Mouse (Mus musculus): ENCODE measurements around the gene Bmt2.

Gene Bmt2

DNA sequence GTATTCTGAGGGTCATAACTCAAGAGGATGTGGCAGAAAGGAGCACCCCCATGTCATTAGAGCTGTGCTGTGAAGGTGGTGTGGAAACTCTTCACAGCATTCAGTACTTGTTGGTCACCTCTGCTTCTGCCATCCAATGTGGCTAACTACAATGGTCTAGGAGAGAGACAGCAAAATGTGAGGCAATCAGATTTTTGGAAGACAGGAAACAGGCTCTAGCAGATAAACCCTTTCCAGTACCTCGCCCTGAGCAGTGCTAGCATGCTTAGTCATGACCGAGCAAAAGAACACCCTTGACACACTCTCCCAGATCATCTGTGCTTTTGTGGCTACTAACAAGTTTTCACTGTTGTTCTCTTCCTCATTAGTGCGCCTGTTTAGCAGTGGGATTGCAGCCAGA, 60.7 kb downstream of the Bmt2 start:
- DNase-seq (ENCODE audit: low read depth, low spot score): no peak

DNA sequence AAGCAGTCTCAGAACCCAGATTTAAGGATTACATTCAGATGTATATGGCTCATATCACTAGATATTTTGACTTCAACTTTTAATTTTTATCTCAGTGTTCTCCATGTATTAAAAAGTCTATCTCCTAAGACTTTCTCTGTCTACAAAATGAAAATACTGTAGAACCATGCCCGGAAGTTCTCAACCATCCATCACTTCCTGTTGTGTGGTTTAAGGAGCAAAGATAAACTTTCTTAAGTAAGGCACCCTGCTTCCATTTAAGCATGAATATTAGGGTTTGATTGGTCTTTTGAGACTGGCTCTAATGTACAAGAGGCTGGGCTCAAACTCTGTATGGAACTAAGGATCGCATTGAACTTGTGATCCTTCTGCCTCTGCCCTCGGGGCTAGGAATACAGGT, 63.2 kb downstream of the Bmt2 start:
- DNase-seq (ENCODE audit: low read depth, low spot score): no peak

DNA sequence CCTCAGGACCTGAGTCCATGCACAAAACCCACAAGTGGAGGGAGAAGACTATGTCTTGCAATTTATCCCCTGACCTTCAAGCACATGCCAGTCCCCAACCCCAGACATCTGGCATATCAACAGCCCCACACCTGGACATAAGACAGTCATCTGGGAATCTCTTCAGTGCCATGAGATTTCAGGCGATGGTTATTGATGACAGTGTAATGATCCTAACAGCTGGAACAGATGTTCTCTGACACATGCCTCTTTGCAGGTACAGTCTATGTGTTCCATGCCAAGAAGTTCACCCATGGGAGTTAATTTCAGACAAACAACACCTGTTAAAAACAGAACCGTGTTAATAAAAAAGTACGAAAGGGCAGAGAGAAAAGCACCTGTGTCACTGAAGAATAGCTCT, 64.1 kb downstream of the Bmt2 start:
- no peak for DNase-seq (ENCODE audit: low read depth, low spot score)

DNA sequence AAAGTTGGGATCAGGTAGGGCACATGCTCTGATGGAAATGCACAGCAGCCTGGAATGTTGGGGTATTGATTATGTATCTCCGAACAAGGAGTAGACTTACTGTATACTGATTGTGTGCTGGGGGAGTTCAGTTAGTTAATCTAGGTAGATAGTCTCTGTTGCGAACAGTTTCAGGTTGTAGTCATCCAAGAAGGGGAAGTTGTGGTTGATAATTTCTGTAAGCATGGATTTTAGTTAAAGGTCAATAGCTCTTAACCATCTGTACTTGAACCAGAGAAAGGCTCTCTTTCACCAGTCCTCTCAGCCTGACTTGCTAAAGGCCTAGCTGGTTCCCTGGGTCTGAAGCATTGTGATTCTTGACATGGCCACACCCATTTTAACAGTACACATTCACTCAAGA, 66.9 kb downstream of the Bmt2 start:
- no peak for DNase-seq (ENCODE audit: low read depth, low spot score)

DNA sequence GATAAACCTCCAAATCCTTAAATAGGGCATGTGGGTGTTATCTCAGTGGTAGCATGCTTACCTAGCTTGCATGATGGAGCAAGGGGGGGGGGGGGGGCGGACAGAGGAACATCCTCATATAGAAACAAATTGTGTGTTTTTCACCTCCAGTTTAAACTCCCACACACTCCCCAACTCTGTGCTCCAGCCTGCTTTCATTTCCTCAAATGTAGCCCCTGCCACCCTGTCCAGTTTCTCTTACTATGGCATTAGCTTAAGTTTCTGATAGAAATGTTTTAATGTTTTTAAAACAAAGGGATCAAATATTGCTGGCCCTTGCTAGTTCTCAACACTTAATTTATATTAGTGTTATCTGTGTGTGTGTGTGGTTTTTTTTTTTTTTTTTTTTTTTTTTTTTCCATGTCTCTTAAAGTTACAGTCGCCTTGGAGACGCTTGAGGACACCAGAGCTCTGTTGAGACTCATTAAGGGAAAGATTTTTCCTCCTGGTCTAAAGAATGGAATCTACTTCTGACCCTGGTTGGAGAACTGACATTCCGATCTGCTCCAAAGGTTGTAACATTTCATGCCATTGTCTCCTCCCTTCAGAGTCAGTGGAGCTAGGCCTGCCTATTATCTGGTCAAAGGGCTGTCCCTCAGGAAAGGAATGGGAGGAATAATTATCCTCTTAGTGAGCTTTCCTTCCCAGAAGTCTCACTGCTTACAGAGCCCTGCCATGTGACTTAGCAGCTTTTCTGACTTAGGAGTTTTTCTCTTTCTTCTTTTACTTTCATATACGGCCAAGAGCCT, 68.2 kb downstream of the Bmt2 start:
- DNase-seq (ENCODE audit: low read depth, low spot score): no peak

DNA sequence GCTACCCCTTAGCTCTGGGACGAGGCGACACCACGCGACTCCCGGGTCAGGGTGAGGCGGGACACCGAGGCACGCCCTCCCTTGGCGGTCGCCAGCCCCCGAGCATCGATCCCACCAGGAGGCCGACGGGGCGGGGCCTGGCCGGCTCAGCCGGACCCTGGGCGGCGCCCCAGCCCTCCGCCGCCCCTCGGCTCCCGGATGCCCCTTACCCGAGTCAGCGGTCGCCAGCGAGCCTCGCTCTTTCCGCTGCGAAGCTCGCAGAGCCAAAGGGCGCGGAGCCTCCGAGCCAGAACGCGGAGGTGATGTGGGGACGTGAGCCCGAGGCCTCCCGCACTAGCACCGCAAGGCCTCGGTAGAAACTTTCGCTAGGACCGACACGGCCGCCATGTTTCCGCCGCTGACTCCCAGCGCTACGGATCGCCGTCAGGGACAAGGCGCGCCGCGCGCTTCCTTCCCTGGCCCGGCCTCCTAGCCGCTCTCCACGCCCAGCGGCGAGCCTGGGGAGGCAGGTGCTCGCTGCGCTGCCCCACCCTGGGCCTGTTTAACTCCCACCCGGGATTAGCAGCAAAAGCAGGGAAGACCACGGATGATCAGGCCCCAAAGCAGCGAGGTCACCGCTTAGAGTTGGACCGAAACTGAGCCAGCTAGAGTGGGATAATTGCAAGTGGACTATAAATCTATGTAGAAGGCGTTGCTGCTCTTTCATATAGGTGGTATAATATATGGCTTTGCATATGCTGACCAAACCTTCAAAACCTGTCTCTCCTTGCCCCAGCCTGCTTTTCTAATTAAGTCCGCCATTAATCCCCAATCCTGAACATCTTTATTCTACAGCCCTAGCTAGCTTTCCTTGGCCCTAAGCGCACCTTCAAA, 69.9 kb downstream of the Bmt2 start, which contains the start of gene Tmem168:
Gene Tmem168, minus strand, starts transcription at position 480 of the 873 bp plus-strand sequence.
- DNase-seq (ENCODE audit: low read depth, low spot score): peak; percentile 77

DNA sequence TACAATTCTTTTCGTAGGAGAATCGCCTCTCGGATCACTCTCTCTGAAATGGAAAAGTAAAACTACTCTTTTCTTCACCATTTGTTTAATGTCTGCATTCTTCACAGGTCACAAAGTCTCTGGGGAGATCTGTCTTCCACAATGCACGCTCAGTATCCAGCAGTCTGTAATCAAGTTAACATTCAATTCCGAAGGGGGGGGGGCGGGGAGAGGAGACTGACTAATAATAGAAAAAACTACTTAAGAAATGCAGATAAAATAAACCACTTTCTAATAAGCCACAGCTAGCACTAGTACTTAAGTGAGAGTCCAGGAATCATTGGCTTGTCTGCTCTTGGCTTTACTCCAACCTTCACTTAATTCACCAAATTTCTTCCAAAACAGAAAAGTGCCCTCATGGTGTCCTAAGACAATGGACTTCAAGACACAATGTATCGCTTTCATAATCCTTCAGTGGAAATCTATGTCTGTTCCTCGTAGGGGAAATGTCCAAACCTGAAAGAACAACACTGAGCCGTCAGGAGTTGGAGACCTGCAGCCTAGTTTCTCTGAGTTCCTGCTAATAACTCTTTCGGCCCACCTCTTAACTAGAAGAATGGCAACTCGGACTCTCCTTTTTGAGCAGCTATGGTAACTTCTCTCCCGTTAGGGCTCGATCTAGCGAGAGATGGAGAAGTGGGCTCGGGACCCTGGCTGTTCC, 70.7 kb downstream of the Bmt2 start:
- no peak for DNase-seq (ENCODE audit: low read depth, low spot score)

DNA sequence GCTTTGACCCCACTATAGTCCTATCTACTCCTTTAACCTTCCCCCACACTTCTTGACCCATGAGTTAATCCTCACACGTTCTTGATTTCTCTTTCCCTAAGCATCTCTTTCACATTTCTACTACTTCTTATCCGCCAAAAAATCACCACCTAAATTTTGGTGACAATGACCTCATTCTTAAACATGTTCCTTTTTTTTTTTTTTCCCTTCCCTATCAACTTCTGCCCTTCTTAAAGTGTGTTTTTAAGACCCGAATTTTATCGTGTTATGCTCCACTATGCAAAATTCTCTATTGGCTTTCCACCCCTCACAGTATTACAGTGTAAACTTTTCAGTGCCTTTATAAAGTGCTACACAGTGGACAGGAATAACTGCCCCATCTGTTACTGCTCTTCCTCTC, 71.4 kb downstream of the Bmt2 start:
- DNase-seq (ENCODE audit: low read depth, low spot score): no peak

DNA sequence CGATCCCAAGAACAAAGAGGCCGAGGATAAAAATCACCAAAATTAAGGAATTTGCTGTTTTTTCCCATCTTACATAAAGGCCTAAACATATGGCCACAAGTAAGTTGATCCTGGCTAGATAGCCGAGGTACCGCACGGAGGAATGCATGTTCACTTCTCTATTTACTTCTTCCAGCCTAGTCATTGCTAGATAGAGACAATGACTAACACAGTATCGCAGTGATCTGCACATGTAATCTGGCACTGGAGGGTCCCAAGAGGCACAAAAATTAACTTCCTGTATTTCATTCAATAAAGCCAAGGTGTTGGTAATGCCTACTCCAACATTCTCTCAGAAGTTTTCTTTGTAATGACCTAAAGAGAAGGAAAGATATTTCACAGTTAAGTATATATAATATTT, 74.6 kb downstream of the Bmt2 start:
- DNase-seq (ENCODE audit: low read depth, low spot score): no peak

DNA sequence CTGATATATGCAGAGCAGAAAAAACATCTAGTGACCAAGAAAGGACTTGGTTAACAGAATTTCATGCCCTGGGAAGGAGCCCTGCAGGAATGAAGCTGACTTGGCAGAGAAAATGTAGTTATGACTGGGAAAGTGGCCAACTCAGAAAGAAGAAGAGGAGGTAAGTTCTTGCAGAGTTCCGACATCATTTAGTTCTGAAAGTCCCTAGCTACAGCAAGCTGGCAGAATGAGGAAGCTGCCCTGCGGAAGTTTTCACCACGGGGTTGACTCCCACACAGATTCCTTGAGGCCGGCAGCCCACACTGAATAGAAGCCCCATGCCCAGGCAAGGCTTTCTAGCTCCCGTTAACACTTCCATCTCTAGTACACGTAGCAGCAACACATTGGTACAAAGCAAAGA, 76.2 kb downstream of the Bmt2 start:
- no peak for DNase-seq (ENCODE audit: low read depth, low spot score)

DNA sequence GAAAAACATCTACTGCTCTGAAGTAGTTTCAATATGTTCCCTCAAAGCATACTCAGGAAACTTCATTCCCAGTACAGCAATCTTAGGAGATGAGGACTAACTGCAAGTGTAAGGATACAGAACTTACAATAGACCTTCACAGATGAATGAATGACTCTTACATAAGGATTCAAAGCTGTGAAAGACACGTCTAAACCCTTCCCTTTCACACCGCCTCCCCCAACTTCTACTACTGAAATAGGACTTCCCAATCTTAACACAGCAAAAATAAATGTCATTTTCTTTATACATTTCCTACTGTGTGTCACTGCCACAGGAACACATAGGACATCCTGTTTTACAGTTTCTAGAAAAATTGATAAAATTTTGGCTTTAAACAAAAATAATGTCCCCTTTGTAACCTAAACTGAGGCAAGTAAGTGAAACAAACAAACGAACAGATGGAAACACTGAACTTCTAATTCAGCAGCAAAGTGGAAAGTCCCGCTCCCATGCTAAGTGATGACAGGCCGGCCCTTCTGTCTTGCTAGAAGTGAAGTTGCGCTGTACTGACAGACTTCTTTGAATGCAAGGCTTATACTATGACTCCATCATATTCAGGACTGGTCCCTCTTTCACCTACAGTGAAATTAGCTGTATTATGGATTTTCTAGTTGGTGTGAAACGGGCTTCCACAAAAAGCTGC, 79.4 kb downstream of the Bmt2 start:
- DNase-seq (ENCODE audit: low read depth, low spot score): no peak

DNA sequence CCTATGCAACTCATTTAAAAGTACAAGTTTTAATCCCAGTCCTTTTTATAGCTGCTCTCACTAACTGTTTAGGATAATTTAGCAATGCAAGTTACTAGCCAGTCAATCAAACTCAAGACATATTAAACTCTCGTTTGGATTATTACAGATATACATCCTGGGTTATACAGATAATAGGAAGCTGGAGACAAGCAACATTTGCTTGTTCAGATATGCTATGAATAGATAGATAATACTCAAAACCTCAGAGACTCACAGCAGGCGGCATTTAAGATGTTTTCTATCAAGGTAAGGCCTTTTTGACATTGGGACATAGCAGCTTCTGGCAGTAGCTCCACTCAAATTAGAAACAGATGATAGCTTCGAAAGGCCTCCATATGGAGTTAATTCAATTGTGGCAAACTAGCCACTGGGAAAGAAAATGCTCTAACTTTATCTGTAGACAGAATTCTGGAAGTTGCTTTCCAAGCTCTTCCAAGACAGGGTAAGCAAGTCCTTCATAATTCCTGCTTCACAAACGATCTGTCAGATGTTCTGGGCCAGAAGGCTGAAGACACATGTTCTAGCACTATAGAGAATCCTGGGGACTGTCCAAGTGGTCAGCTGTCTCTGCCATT, 84.9 kb downstream of the Bmt2 start:
- DNase-seq (ENCODE audit: low read depth, low spot score): no peak

DNA sequence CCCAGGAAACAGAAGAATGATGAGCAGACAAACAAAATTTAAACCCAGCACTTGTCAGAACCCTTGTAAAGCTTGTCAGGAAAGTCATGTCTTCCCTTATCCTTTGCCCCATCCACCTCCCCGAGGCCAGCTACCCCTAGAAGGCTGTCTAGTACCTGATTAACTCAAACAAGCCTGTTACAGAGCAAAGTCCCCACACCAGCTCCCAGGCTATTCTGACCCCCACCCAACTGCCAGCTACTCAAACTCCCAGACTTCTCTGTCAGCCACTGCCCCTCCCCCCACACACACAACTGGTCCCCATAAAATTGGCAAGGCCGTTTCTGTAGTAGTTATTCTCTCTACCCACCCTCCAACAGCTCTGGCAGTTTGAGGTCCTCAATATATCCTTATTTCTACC, 91.2 kb downstream of the Bmt2 start:
- DNase-seq (ENCODE audit: low read depth, low spot score): no peak

DNA sequence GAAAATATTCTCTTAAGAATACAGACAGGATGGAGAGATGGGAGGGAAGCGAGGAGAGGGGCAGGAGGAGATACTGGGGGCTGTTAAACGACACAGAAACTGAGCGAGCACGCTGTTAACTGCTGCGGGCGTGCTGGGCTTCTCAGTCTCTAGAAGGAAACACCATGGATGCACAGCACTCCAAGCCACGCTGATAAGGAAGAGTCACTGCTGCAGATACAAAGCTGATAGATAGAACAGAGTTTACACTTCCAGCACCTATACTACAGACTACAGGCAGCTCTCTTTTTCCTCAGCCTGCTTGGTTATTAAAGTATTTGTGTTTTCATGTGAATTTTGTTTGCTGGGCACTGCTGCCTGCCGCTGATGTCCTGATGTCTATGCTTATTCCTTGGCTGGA, 91.6 kb downstream of the Bmt2 start:
- DNase-seq (ENCODE audit: low read depth, low spot score): no peak

DNA sequence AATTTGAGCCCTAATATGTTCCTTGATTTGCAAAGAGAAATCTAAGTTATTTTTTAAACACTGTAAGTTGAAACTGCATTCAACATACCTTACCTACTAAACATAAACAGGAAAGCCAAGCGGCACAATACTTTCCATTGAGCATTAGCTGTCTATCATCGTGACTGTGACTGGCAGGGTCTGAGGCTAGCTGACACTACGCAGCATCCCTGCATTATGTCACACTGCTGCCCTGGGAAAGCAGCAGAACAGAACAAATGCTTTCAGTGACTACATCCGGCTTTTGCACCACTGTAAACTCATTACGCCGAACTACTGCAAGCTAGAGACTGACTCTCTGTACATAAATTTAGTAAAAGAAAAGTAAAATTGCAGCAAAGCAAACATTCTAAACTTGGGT, 93.0 kb downstream of the Bmt2 start:
- DNase-seq (ENCODE audit: low read depth, low spot score): no peak

DNA sequence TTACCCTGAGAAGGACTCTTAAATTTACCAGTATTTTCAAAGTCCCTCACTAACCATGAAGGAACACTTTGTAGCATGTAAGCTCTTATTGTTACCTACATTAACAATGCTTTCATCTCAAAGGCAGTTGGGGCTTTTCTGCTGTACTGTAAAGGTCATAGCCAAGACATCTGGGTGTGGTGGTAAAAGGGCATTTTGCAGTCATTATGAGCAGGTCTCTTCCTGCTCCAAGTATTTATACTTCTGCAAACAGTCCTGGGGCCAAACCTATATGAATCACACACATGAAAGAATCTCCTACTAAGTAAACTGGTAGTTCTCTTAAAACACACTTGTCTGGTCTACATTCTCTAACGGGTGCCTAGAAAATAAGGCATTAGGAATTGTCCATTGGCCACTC, 95.7 kb downstream of the Bmt2 start:
- DNase-seq (ENCODE audit: low read depth, low spot score): no peak

Data from retina, adult 2 months (tissue).